Mouse (Mus musculus) megakaryocyte progenitor cell, adult 5-6 weeks (primary cell): ENCODE measurements around the gene Neurl2. TPM values are rescaled to one million over a fixed set of nuclear protein-coding genes. Genes with fewer than 3 reads are reported as not detected.
A peak's percentile ranks its signal among the peaks of the same experiment; 100 is the strongest.

Experiments
- ATAC-seq: replicated peaks from 2 replicates; pipeline ENCODE4 v1.8.0; 2016; ENCODE audit warnings: mild to moderate bottlenecking, moderate TSS enrichment, inconsistent platforms; ENCODE audit not compliant: poor library complexity
- total RNA-seq, 2 experiments: library from RNA; stranded (forward) in 1 of 2; stranded (reverse) in 1 of 2; fragments of 157-497, 149-512 nt in 1 of 2; fragments of 200-1000 nt in 1 of 2; gene quantifications; 2 replicates each; pipeline versions ENCODE4 v1.2.3 to v1.2.4; 2015 to 2017

Neurl2 gene
- total RNA-seq, 2 experiments from 2014 or later: 1.9 to 4.3 TPM

- ATAC-seq: no peak
Observed at GRCm38 (mm10) chr2:164787779-164788178, 45.5 kb downstream of the Neurl2 start.

GRCm38 (mm10) chr2:164787032-164787431 lies 46.2 kb downstream of the Neurl2 start:
- ATAC-seq: peak; percentile 59

GRCm38 (mm10) chr2:164786388-164786885 lies 46.8 kb downstream of the Neurl2 start:
- ATAC-seq: 0 out of 2 replicates have a peak, but pooled peaks have one; percentile 10

- ATAC-seq: peak; percentile 43
Observed at GRCm38 (mm10) chr2:164785481-164786387, 47.5 kb downstream of the Neurl2 start, which contains the start of gene Snx21. TSS of gene Snx21 (plus strand) at chr2:164785823.

GRCm38 (mm10) chr2:164784869-164785420 lies 48.3 kb downstream of the Neurl2 start:
- peak; percentile 14 for ATAC-seq

- ATAC-seq: no peak
Observed at GRCm38 (mm10) chr2:164783926-164784581, 49.2 kb downstream of the Neurl2 start.

- no peak for ATAC-seq
Observed at GRCm38 (mm10) chr2:164781876-164782275, 51.4 kb downstream of the Neurl2 start.

Other genes with a start within 250 kb of the Neurl2 start
- gene Wfdc6a, start 248.0 kb downstream of the Neurl2 start, total RNA-seq (2015): not detected in 2 replicates
- gene Wfdc6a, start 248.0 kb downstream of the Neurl2 start, total RNA-seq (2017): not detected in 2 replicates
- not detected in 2 replicates for gene Eppin, start 239.9 kb downstream of the Neurl2 start, total RNA-seq (2015)
- not detected in 2 replicates for gene Eppin, start 239.9 kb downstream of the Neurl2 start, total RNA-seq (2017)
- gene Wfdc6b, start 219.9 kb downstream of the Neurl2 start, total RNA-seq (2015): not detected in 2 replicates
- gene Wfdc6b, start 219.9 kb downstream of the Neurl2 start, total RNA-seq (2017): not detected in 2 replicates
- gene Wfdc8, start 219.8 kb downstream of the Neurl2 start, total RNA-seq (2015): not detected in 2 replicates
- gene Wfdc8, start 219.8 kb downstream of the Neurl2 start, total RNA-seq (2017): not detected in 2 replicates
- 0.56 TPM in 1 of 2 replicates, not detected in the other for gene Wfdc16, start 194.7 kb downstream of the Neurl2 start, total RNA-seq (2015)
- gene Wfdc16, start 194.7 kb downstream of the Neurl2 start, total RNA-seq (2017): 0.08 TPM in 1 of 2 replicates, not detected in the other
- not detected in 2 replicates for gene Wfdc10, start 177.4 kb downstream of the Neurl2 start, total RNA-seq (2015)
- gene Wfdc10, start 177.4 kb downstream of the Neurl2 start, total RNA-seq (2017): not detected in 2 replicates
- not detected in 2 replicates for gene Wfdc9, start 176.9 kb downstream of the Neurl2 start, total RNA-seq (2015)
- gene Wfdc9, start 176.9 kb downstream of the Neurl2 start, total RNA-seq (2017): not detected in 2 replicates
- not detected in 2 replicates for gene Wfdc11, start 159.4 kb downstream of the Neurl2 start, total RNA-seq (2015)
- not detected in 2 replicates for gene Wfdc11, start 159.4 kb downstream of the Neurl2 start, total RNA-seq (2017)
- gene Wfdc13, start 148.3 kb downstream of the Neurl2 start, total RNA-seq (2015): not detected in 2 replicates
- not detected in 2 replicates for gene Wfdc13, start 148.3 kb downstream of the Neurl2 start, total RNA-seq (2017)
- not detected in 2 replicates for gene Spint4, start 135.0 kb downstream of the Neurl2 start, total RNA-seq (2015)
- gene Spint4, start 135.0 kb downstream of the Neurl2 start, total RNA-seq (2017): not detected in 2 replicates
- not detected in 2 replicates for gene Spint5, start 118.2 kb downstream of the Neurl2 start, total RNA-seq (2015)
- gene Spint5, start 118.2 kb downstream of the Neurl2 start, total RNA-seq (2017): not detected in 2 replicates
- 0.20 and 0.29 TPM in 2 replicates for gene Wfdc3, start 87.5 kb downstream of the Neurl2 start, total RNA-seq (2015)
- 0.41 TPM in 1 of 2 replicates, not detected in the other for gene Wfdc3, start 87.5 kb downstream of the Neurl2 start, total RNA-seq (2017)
- 24.1 and 31.3 TPM in 2 replicates for gene Dnttip1, start 87.5 kb downstream of the Neurl2 start, total RNA-seq (2015)
- 32.0 and 38.4 TPM in 2 replicates for gene Dnttip1, start 87.5 kb downstream of the Neurl2 start, total RNA-seq (2017)
- gene Ube2c, start 63.6 kb downstream of the Neurl2 start, total RNA-seq (2015): 271 and 279 TPM in 2 replicates
- gene Ube2c, start 63.6 kb downstream of the Neurl2 start, total RNA-seq (2017): 142 and 184 TPM in 2 replicates
- gene Tnnc2, start 53.5 kb downstream of the Neurl2 start, total RNA-seq (2015): not detected in 2 replicates
- gene Tnnc2, start 53.5 kb downstream of the Neurl2 start, total RNA-seq (2017): not detected in 2 replicates
- 0.42 and 0.49 TPM in 2 replicates for gene Snx21, start 47.6 kb downstream of the Neurl2 start, total RNA-seq (2015)
- 0.37 and 0.88 TPM in 2 replicates for gene Snx21, start 47.6 kb downstream of the Neurl2 start, total RNA-seq (2017)
- gene Acot8, start 28.6 kb downstream of the Neurl2 start, total RNA-seq (2015): 13.2 and 14.2 TPM in 2 replicates
- 22.2 and 26.4 TPM in 2 replicates for gene Acot8, start 28.6 kb downstream of the Neurl2 start, total RNA-seq (2017)
- gene Zswim3, start 28.4 kb downstream of the Neurl2 start, total RNA-seq (2015): 4.3 and 6.7 TPM in 2 replicates
- gene Zswim3, start 28.4 kb downstream of the Neurl2 start, total RNA-seq (2017): 2.5 and 2.8 TPM in 2 replicates
- 6.3 and 9.0 TPM in 2 replicates for gene Zswim1, start 10.8 kb downstream of the Neurl2 start, total RNA-seq (2015)
- gene Zswim1, start 10.8 kb downstream of the Neurl2 start, total RNA-seq (2017): 3.1 and 4.4 TPM in 2 replicates
- gene Spata25, start 4.9 kb downstream of the Neurl2 start, total RNA-seq (2015): not detected in 2 replicates
- gene Spata25, start 4.9 kb downstream of the Neurl2 start, total RNA-seq (2017): not detected in 2 replicates
- gene Ctsa, start 583 bp downstream of the Neurl2 start, total RNA-seq (2015): 69.5 and 69.8 TPM in 2 replicates
- gene Ctsa, start 583 bp downstream of the Neurl2 start, total RNA-seq (2017): 71.5 and 77.0 TPM in 2 replicates
- gene Pltp, start 24.3 kb upstream of the Neurl2 start, total RNA-seq (2015): 0.10 TPM in 1 of 2 replicates, not detected in the other
- not detected in 2 replicates for gene Pltp, start 24.3 kb upstream of the Neurl2 start, total RNA-seq (2017)
- 34.1 and 36.3 TPM in 2 replicates for gene Pcif1, start 45.8 kb upstream of the Neurl2 start, total RNA-seq (2015)
- gene Pcif1, start 45.8 kb upstream of the Neurl2 start, total RNA-seq (2017): 21.7 and 40.4 TPM in 2 replicates
- 10.4 and 11.3 TPM in 2 replicates for gene Zfp335, start 78.3 kb upstream of the Neurl2 start, total RNA-seq (2015)
- gene Zfp335, start 78.3 kb upstream of the Neurl2 start, total RNA-seq (2017): 6.8 and 8.2 TPM in 2 replicates
- gene Mmp9, start 107.3 kb upstream of the Neurl2 start, total RNA-seq (2015): 11.2 and 14.2 TPM in 2 replicates
- gene Mmp9, start 107.3 kb upstream of the Neurl2 start, total RNA-seq (2017): 5.7 and 11.8 TPM in 2 replicates
- 0.15 and 0.27 TPM in 2 replicates for gene Slc12a5, start 127.3 kb upstream of the Neurl2 start, total RNA-seq (2015)
- gene Slc12a5, start 127.3 kb upstream of the Neurl2 start, total RNA-seq (2017): 0.51 and 0.96 TPM in 2 replicates
- gene Ncoa5, start 201.4 kb upstream of the Neurl2 start, total RNA-seq (2015): 17.0 and 19.8 TPM in 2 replicates
- gene Ncoa5, start 201.4 kb upstream of the Neurl2 start, total RNA-seq (2017): 31.2 and 40.9 TPM in 2 replicates
- gene Cd40, start 222.2 kb upstream of the Neurl2 start, total RNA-seq (2015): 0.84 TPM in 1 of 2 replicates, not detected in the other
- 0.92 TPM in 1 of 2 replicates, not detected in the other for gene Cd40, start 222.2 kb upstream of the Neurl2 start, total RNA-seq (2017)